Mouse (Mus musculus): ENCODE data around the gene Malsu1. TPM values are rescaled to one million over a fixed set of nuclear protein-coding genes. Genes with fewer than 3 reads are reported as not detected.
A peak's percentile ranks its signal among the peaks of the same experiment; 100 is the strongest.

Gene Malsu1
- polyA plus RNA-seq, 1 experiment from 2014 or later = 82.9 TPM

DNA sequence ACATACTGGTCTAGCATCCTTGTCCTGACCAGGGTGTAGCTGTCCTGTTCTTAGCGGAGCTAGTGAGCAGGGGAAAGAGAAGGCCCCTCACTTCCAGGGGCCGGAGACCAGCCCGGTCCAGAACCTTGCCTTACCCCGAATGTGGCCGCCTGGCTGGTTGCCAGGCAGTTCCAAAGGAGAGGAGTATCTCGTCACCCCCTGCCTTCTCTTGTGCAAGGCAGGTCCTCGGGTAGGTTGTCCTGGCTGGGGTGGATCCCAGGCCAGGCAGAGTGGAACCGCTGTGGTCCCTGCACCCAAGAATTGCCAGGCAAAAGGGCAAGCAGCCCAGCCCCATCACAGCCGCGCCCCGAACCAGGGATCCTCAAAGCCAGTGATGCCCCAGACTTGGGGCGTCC lies 36.3 kb upstream of the Malsu1 start:
- H3K36me3 ChIP-seq (ENCODE audit: control insufficient read depth, insufficient read depth, low read length) = no peaks in the 10 kb centered on the region
- H3K4me2 ChIP-seq (ENCODE audit: low read length) = no peak overlapping the region
- 62% methylated on average over 12 of the region's 12 CpGs for WGBS
- ATAC-seq (replicated peaks; ENCODE audit: low FRiP score, low TSS enrichment, low read depth) (no peak), DNase-seq (ENCODE audit: low spot score) (no peak)
- no peak overlapping the region for H3K4me3 ChIP-seq (ENCODE audit: low read depth, low read length)
- H3K27ac ChIP-seq (ENCODE audit: low read depth) = no peak overlapping the region
- no peaks in the 10 kb centered on the region for H3K9me3 ChIP-seq (ENCODE audit: control insufficient read depth, low read length)
- no peak overlapping the region for H3K9ac ChIP-seq (ENCODE audit: low read length)
- no peaks in the 10 kb centered on the region for H3K4me1 ChIP-seq (replicated peaks; ENCODE audit: control insufficient read depth, insufficient read depth, low read length)
- no peaks in the 10 kb centered on the region for H3K27me3 ChIP-seq (replicated peaks; ENCODE audit: control insufficient read depth, insufficient read depth, low read length)

- DNase-seq (ENCODE audit: low spot score) (peak; percentile 77), ATAC-seq (replicated peaks; ENCODE audit: low FRiP score, low TSS enrichment, low read depth) (0 out of 2 replicates have a peak, but pooled peaks have one; percentile 70)
- 16% methylated on average over 18 of the region's 18 CpGs for WGBS
- no peaks in the 10 kb centered on the region for H3K36me3 ChIP-seq (ENCODE audit: control insufficient read depth, insufficient read depth, low read length)
- no peaks in the 10 kb centered on the region for H3K9me3 ChIP-seq (ENCODE audit: control insufficient read depth, low read length)
- no peak overlapping the region for H3K27ac ChIP-seq (ENCODE audit: low read depth)
- H3K9ac ChIP-seq (ENCODE audit: low read length) = 0 out of 2 replicates have a peak overlapping the region, but pooled peaks have one; percentile 4
- H3K4me1 ChIP-seq (replicated peaks; ENCODE audit: control insufficient read depth, insufficient read depth, low read length) = no peaks in the 10 kb centered on the region
- H3K4me2 ChIP-seq (ENCODE audit: low read length) = peak overlapping the region; percentile 41
- H3K4me3 ChIP-seq (ENCODE audit: low read depth, low read length) = peak overlapping the region; percentile 28
- no peaks in the 10 kb centered on the region for H3K27me3 ChIP-seq (replicated peaks; ENCODE audit: control insufficient read depth, insufficient read depth, low read length)
Observed at GRCm38 (mm10) chr6:49039470-49040180, 34.0 kb upstream of the Malsu1 start.

- Histone ChIP-seq H3K9me3 (ENCODE audit: control insufficient read depth, low read length) (no peaks in the 10 kb centered on the region), H3K27ac (ENCODE audit: low read depth) (no peak overlapping the region), H3K27me3 (replicated peaks; ENCODE audit: control insufficient read depth, insufficient read depth, low read length) (no peaks in the 10 kb centered on the region), H3K4me1 (replicated peaks; ENCODE audit: control insufficient read depth, insufficient read depth, low read length) (no peaks in the 10 kb centered on the region), H3K4me2 (ENCODE audit: low read length) (no peak overlapping the region), H3K9ac (ENCODE audit: low read length) (no peak overlapping the region), H3K4me3 (ENCODE audit: low read depth, low read length) (no peak overlapping the region), H3K36me3 (ENCODE audit: control insufficient read depth, insufficient read depth, low read length) (no peaks in the 10 kb centered on the region)
- ATAC-seq (replicated peaks; ENCODE audit: low FRiP score, low TSS enrichment, low read depth) = no peak
- DNase-seq (ENCODE audit: low spot score) = no peak
- WGBS = 77% methylated on average over 6 of the region's 6 CpGs
Observed at GRCm38 (mm10) chr6:49046502-49046901, 27.1 kb upstream of the Malsu1 start.

DNA sequence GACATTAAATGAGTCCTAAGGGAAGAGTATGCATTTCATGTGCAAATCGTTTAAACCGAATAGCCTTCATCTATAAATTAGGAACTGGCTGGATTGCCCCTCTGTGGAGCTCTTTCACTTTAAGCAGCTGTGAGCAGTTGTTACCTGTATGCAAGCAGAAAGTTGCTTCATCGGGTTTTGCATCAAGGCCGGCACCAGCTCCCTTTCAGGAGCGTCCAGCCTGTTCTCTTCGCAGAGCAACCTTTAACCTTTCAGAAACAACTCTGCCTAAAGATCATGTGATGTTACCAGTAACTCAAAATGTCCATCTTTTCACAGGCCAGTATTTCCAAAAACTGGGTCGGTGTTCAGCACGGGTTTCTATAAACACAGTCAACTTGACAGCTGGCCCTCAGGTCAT lies 26.6 kb upstream of the Malsu1 start:
- DNase-seq (ENCODE audit: low spot score) (no peak), ATAC-seq (replicated peaks; ENCODE audit: low FRiP score, low TSS enrichment, low read depth) (no peak)
- Histone ChIP-seq H3K4me2 (ENCODE audit: low read length) (no peak overlapping the region), H3K4me3 (ENCODE audit: low read depth, low read length) (no peak overlapping the region), H3K4me1 (replicated peaks; ENCODE audit: control insufficient read depth, insufficient read depth, low read length) (no peaks in the 10 kb centered on the region), H3K9ac (ENCODE audit: low read length) (no peak overlapping the region), H3K27me3 (replicated peaks; ENCODE audit: control insufficient read depth, insufficient read depth, low read length) (no peaks in the 10 kb centered on the region), H3K9me3 (ENCODE audit: control insufficient read depth, low read length) (no peaks in the 10 kb centered on the region), H3K27ac (ENCODE audit: low read depth) (no peak overlapping the region), H3K36me3 (ENCODE audit: control insufficient read depth, insufficient read depth, low read length) (no peaks in the 10 kb centered on the region)
- WGBS = 74% methylated on average over 8 of the region's 8 CpGs

- Histone ChIP-seq H3K27me3 (replicated peaks; ENCODE audit: control insufficient read depth, insufficient read depth, low read length) (no peaks in the 10 kb centered on the region), H3K9ac (ENCODE audit: low read length) (no peak overlapping the region), H3K9me3 (ENCODE audit: control insufficient read depth, low read length) (no peaks in the 10 kb centered on the region), H3K36me3 (ENCODE audit: control insufficient read depth, insufficient read depth, low read length) (no peaks in the 10 kb centered on the region), H3K4me2 (ENCODE audit: low read length) (no peak overlapping the region), H3K4me3 (ENCODE audit: low read depth, low read length) (no peak overlapping the region), H3K4me1 (replicated peaks; ENCODE audit: control insufficient read depth, insufficient read depth, low read length) (no peaks in the 10 kb centered on the region), H3K27ac (ENCODE audit: low read depth) (no peak overlapping the region)
- ATAC-seq (replicated peaks; ENCODE audit: low FRiP score, low TSS enrichment, low read depth) (no peak), DNase-seq (ENCODE audit: low spot score) (no peak)
- WGBS = 71% methylated on average over 10 of the region's 10 CpGs
Observed at GRCm38 (mm10) chr6:49047848-49048247, 25.7 kb upstream of the Malsu1 start.

- no peak overlapping the region for H3K4me3 ChIP-seq (ENCODE audit: low read depth, low read length)
- H3K4me1 ChIP-seq (replicated peaks; ENCODE audit: control insufficient read depth, insufficient read depth, low read length) = no peaks in the 10 kb centered on the region
- H3K27ac ChIP-seq (ENCODE audit: low read depth) = no peak overlapping the region
- H3K9me3 ChIP-seq (ENCODE audit: control insufficient read depth, low read length) = no peaks in the 10 kb centered on the region
- DNase-seq (ENCODE audit: low spot score) = no peak
- no peaks in the 10 kb centered on the region for H3K36me3 ChIP-seq (ENCODE audit: control insufficient read depth, insufficient read depth, low read length)
- no peak overlapping the region for H3K4me2 ChIP-seq (ENCODE audit: low read length)
- WGBS = 90% methylated on average over 10 of the region's 10 CpGs
- ATAC-seq (replicated peaks; ENCODE audit: low FRiP score, low TSS enrichment, low read depth) = no peak
- H3K27me3 ChIP-seq (replicated peaks; ENCODE audit: control insufficient read depth, insufficient read depth, low read length) = no peaks in the 10 kb centered on the region
- no peak overlapping the region for H3K9ac ChIP-seq (ENCODE audit: low read length)
Observed at GRCm38 (mm10) chr6:49048395-49048794, 25.2 kb upstream of the Malsu1 start.

GRCm38 (mm10) chr6:49050677-49051410 lies 22.8 kb upstream of the Malsu1 start:
- Histone ChIP-seq H3K4me2 (ENCODE audit: low read length) (no peak overlapping the region), H3K9ac (ENCODE audit: low read length) (no peak overlapping the region), H3K27me3 (replicated peaks; ENCODE audit: control insufficient read depth, insufficient read depth, low read length) (no peaks in the 10 kb centered on the region), H3K36me3 (ENCODE audit: control insufficient read depth, insufficient read depth, low read length) (no peaks in the 10 kb centered on the region), H3K4me3 (ENCODE audit: low read depth, low read length) (no peak overlapping the region), H3K9me3 (ENCODE audit: control insufficient read depth, low read length) (no peaks in the 10 kb centered on the region), H3K4me1 (replicated peaks; ENCODE audit: control insufficient read depth, insufficient read depth, low read length) (no peaks in the 10 kb centered on the region), H3K27ac (ENCODE audit: low read depth) (no peak overlapping the region)
- DNase-seq (ENCODE audit: low spot score) (no peak), ATAC-seq (replicated peaks; ENCODE audit: low FRiP score, low TSS enrichment, low read depth) (no peak)
- 76% methylated on average over 11 of the region's 11 CpGs for WGBS

- ATAC-seq (replicated peaks; ENCODE audit: low FRiP score, low TSS enrichment, low read depth) (no peak), DNase-seq (ENCODE audit: low spot score) (no peak)
- H3K9ac ChIP-seq (ENCODE audit: low read length) = no peak overlapping the region
- H3K27ac ChIP-seq (ENCODE audit: low read depth) = no peak overlapping the region
- no peak overlapping the region for H3K4me2 ChIP-seq (ENCODE audit: low read length)
- H3K4me3 ChIP-seq (ENCODE audit: low read depth, low read length) = no peak overlapping the region
- H3K4me1 ChIP-seq (replicated peaks; ENCODE audit: control insufficient read depth, insufficient read depth, low read length) = no peaks in the 10 kb centered on the region
- no peaks in the 10 kb centered on the region for H3K9me3 ChIP-seq (ENCODE audit: control insufficient read depth, low read length)
- no peaks in the 10 kb centered on the region for H3K27me3 ChIP-seq (replicated peaks; ENCODE audit: control insufficient read depth, insufficient read depth, low read length)
- H3K36me3 ChIP-seq (ENCODE audit: control insufficient read depth, insufficient read depth, low read length) = no peaks in the 10 kb centered on the region
- WGBS = 58% methylated on average over 5 of the region's 5 CpGs
Observed at GRCm38 (mm10) chr6:49052191-49052590, 21.4 kb upstream of the Malsu1 start.

Data from intestine, embryonic 14.5 days (tissue).